Mouse (Mus musculus) central nervous system, embryonic 11.5 days (tissue): ENCODE measurements around the gene Cfap126. TPM values are rescaled to one million over a fixed set of nuclear protein-coding genes. Genes with fewer than 3 reads are reported as not detected.

Experiments used
- polyA plus RNA-seq: library from polyadenylated mRNA; depleted of rRNA; stranded (reverse); fragments of >200 nt; gene quantifications from 2 replicates; pipeline ENCODE4 v1.2.3, GENCODE M21; 2012; rRNA removed

The Cfap126 gene
- polyA plus RNA-seq: 3.0 and 3.8 TPM in 2 replicates

DNA sequence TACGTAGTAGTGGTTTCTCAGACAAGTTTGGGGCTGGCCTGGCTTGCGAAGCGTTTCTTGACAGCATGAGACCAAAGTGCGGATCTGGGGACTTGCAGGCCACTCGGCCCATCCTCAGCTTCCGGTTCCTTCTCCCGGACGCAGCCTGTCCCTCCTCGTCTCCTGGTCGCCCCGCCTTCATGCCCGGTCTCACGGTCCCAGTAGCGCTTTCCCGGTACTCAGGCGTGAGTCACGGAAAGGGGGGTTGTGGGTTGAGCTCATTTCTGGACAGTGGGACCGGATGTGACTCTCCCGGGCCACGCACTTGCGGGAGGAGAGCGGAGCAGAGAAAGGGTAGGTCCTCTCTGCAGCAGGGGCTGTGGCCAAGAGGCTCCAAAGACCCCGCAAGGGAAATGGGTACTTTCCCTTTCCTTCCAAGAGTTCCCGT lies at the start of gene Cfap126:
TSS of gene Cfap126 (plus strand) at position 46 of the 427 bp plus-strand sequence.

GRCm38 (mm10) chr1:171064491-171065242 lies 49.1 kb upstream of the Cfap126 start, which contains the start of gene Fcgr3:
Fcgr3 (minus strand) TSS chr1:171064935.

GRCm38 (mm10) chr1:171149974-171150760 lies 36.4 kb downstream of the Cfap126 start, which contains the start of the genes Sdhc and Mpz:
Sdhc (minus strand) TSS chr1:171150603.
Mpz (plus strand) TSS chr1:171150711.

Other genes with a start within 250 kb of the Cfap126 start
- 6.2 and 9.6 TPM in 2 replicates for gene Atf6, start 246.1 kb upstream of the Cfap126 start, polyA plus RNA-seq
- 0.46 and 0.57 TPM in 2 replicates for gene Gm26620, start 228.9 kb upstream of the Cfap126 start, polyA plus RNA-seq
- 38.4 and 46.7 TPM in 2 replicates for gene Dusp12, start 228.4 kb upstream of the Cfap126 start, polyA plus RNA-seq
- gene Fcrlb, start 201.0 kb upstream of the Cfap126 start, polyA plus RNA-seq: 0.04 TPM in 1 of 2 replicates, not detected in the other
- not detected in 2 replicates for gene Fcrla, start 186.3 kb upstream of the Cfap126 start, polyA plus RNA-seq
- gene Fcgr2b, start 137.4 kb upstream of the Cfap126 start, polyA plus RNA-seq: 0.47 and 0.58 TPM in 2 replicates
- gene Fcgr4, start 95.0 kb upstream of the Cfap126 start, polyA plus RNA-seq: 0.20 and 0.45 TPM in 2 replicates
- 5.1 and 6.4 TPM in 2 replicates for gene Fcgr3, start 49.0 kb upstream of the Cfap126 start, polyA plus RNA-seq
- 236 and 443 TPM in 2 replicates for gene Sdhc, start 36.7 kb downstream of the Cfap126 start, polyA plus RNA-seq
- gene Mpz, start 36.8 kb downstream of the Cfap126 start, polyA plus RNA-seq: 0.72 and 3.3 TPM in 2 replicates
- 11.0 and 15.7 TPM in 2 replicates for gene Pcp4l1, start 82.3 kb downstream of the Cfap126 start, polyA plus RNA-seq
- gene Nr1i3, start 100.1 kb downstream of the Cfap126 start, polyA plus RNA-seq: 0.02 and 0.04 TPM in 2 replicates
- gene Tomm40l, start 108.6 kb downstream of the Cfap126 start, polyA plus RNA-seq: 29.2 and 29.8 TPM in 2 replicates
- gene Apoa2, start 111.1 kb downstream of the Cfap126 start, polyA plus RNA-seq: 41.5 and 103 TPM in 2 replicates
- gene Fcer1g, start 120.4 kb downstream of the Cfap126 start, polyA plus RNA-seq: 12.5 and 17.5 TPM in 2 replicates
- gene Adamts4, start 136.5 kb downstream of the Cfap126 start, polyA plus RNA-seq: 3.2 and 4.1 TPM in 2 replicates
- gene Ndufs2, start 137.5 kb downstream of the Cfap126 start, polyA plus RNA-seq: 172 and 189 TPM in 2 replicates
- 47.0 and 62.1 TPM in 2 replicates for gene B4galt3, start 156.4 kb downstream of the Cfap126 start, polyA plus RNA-seq
- 95.5 and 100.0 TPM in 2 replicates for gene Ppox, start 167.3 kb downstream of the Cfap126 start, polyA plus RNA-seq
- gene Usp21, start 174.1 kb downstream of the Cfap126 start, polyA plus RNA-seq: 96.3 and 99.2 TPM in 2 replicates
- 65.4 and 89.0 TPM in 2 replicates for gene Ufc1, start 181.1 kb downstream of the Cfap126 start, polyA plus RNA-seq
- 44.7 and 66.6 TPM in 2 replicates for gene Dedd, start 215.2 kb downstream of the Cfap126 start, polyA plus RNA-seq
- gene Nit1, start 231.7 kb downstream of the Cfap126 start, polyA plus RNA-seq: 36.9 and 48.0 TPM in 2 replicates
- 141 and 293 TPM in 2 replicates for gene Pfdn2, start 231.8 kb downstream of the Cfap126 start, polyA plus RNA-seq
- 1.9 and 2.2 TPM in 2 replicates for gene Klhdc9, start 246.9 kb downstream of the Cfap126 start, polyA plus RNA-seq